Mouse (Mus musculus) kidney, embryonic 16.5 days (tissue): ENCODE results near the gene Eng. TPM values are rescaled to one million over a fixed set of nuclear protein-coding genes. Genes with fewer than 3 reads are reported as not detected.
A peak's percentile ranks its signal among the peaks of the same experiment; 100 is the strongest.

Experiments
- ATAC-seq: fragments of 200-750 bp; cut with Nextera tagmentation; 2 replicates; pipeline ENCODE4 v1.8.0; 2017; ENCODE audit warnings: moderate TSS enrichment; ENCODE audit not compliant: low FRiP score, low TSS enrichment
- H3K27ac ChIP-seq: fragments of 300-500 bp; sonication (generic); 2 replicates; pipeline ENCODE4 v1.5.1; 2014; ENCODE audit warnings: low read length
- H3K27me3 ChIP-seq: fragments of 300-500 bp; sonication (generic); 2 replicates; pipeline ENCODE4 v1.6.1; 2014; ENCODE audit warnings: low read length, control low read depth, mixed read lengths; ENCODE audit not compliant: insufficient read depth
- H3K36me3 ChIP-seq: fragments of 300-500 bp; sonication (generic); 2 replicates; pipeline ENCODE4 v1.6.1; 2014; ENCODE audit warnings: low read length, control low read depth, mixed read lengths; ENCODE audit not compliant: insufficient read depth
- H3K4me1 ChIP-seq: fragments of 300-500 bp; sonication (generic); 2 replicates; pipeline ENCODE4 v1.6.1; 2014; ENCODE audit warnings: low read length, control low read depth, mixed read lengths; ENCODE audit not compliant: insufficient read depth
- H3K4me2 ChIP-seq: fragments of 300-500 bp; sonication (generic); replicated peaks from 2 replicates; pipeline ENCODE4 v1.6.1; 2014; ENCODE audit warnings: low read depth, low read length
- H3K4me3 ChIP-seq: fragments of 300-500 bp; sonication (generic); 2 replicates; pipeline ENCODE4 v1.5.1; 2014; ENCODE audit warnings: mild to moderate bottlenecking, low read length
- H3K9ac ChIP-seq: fragments of 300-500 bp; sonication (generic); replicated peaks from 2 replicates; pipeline ENCODE4 v1.6.1; 2014; ENCODE audit warnings: low read length
- H3K9me3 ChIP-seq: fragments of 300-500 bp; sonication (generic); 2 replicates; pipeline ENCODE4 v1.6.1; 2016; ENCODE audit warnings: low read length, control low read depth
- WGBS: fragments of 180-500 bp; shearing (Covaris S2); extraction: QIAGEN DNeasy Blood & Tissue Kit; methylation state at CpG from one replicate; pipeline ENCODE4 v1.1.7; 2014; 5-methylcytosine and 5-hydroxymethylcytosine counted together
- polyA plus RNA-seq: library from polyadenylated mRNA; unstranded; fragments of >200 nt; fragmentation: Nextera tagmentation; extraction: Ambion mirVana; gene quantifications from 2 replicates; pipeline ENCODE4 v1.2.1, GENCODE M21; 2015

Gene Eng
- polyA plus RNA-seq = 93.6 and 98.7 TPM in 2 replicates

DNA sequence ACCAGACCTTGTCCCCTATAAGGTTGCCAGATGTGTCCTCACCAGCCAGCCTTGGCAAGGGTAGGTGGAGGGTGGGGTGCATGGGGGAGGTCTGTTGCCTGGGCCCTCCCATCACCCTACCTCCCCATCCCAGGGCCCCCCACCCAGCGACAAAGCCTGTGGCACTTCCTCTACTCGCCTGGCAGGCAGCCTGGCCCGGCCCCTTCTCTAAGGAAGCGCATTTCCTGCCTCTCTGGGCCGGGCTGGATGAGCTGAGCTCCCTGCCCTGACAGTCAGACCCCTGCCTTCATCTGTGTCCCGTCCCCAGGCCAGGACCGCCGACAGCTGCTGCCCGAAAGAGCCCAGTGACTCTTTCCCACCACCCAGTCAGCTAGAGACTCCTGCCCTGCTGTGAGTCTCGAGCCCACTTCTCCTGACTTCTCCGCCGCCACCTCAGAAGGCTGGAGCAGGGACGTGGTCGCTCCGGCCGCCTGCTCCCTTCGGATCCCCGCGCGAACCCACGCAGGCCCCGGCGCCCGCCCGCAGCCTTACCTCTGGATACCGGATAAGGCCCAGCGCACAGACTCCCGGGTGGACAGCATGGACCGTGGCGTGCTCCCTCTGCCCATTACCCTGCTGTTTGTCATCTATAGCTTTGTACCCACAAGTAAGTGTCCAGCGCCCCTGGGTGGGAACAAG, at the start of gene Eng:
Eng (plus strand) TSS at position 217 of the 678 bp plus-strand sequence.
- Histone ChIP-seq H3K27ac (peak within 1 kb of the TSS; percentile 63), H3K4me2 (peak within 1 kb of the TSS; percentile 36), H3K36me3 (no peaks in the 10 kb centered on the region), H3K4me3 (peak within 1 kb of the TSS; percentile 49), H3K4me1 (peaks cover 19% of the 10 kb centered on the region), H3K27me3 (no peaks in the 10 kb centered on the region), H3K9ac (peak within 1 kb of the TSS; percentile 67), H3K9me3 (no peaks in the 10 kb centered on the region)
- WGBS = 65% methylated on average over 31 of the region's 31 CpGs
- ATAC-seq = peak; percentile 64

DNA sequence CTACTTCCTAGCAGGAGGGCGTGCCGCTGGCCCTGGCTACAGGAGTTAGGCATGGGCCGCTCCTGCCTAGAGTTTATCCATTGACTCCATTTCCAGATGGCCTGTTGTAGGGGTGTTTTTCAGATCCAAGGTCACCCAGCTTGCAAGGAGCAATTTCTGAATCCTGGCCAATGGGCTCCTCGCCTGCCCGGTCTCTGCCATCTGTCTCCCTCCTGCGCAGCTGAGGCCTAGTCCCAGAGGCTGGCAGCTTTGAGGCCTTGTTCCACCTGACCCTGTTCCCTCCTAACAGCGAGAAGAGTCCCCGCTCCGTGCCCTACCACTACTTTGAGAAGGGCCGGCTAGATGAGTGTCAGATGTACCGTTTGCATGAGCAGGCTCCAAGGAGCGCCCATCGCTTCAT, 49.7 kb upstream of the Eng start:
- no peak overlapping the region for H3K27ac ChIP-seq
- H3K36me3 ChIP-seq = 0 out of 2 replicates have a peak, but pooled peaks cover 2% of the 10 kb centered on the region
- 91% methylated on average over 13 of the region's 13 CpGs for WGBS
- H3K4me1 ChIP-seq = peaks cover 4% of the 10 kb centered on the region; the same call in 1 of the 2 replicates
- H3K9me3 ChIP-seq = no peaks in the 10 kb centered on the region
- no peaks in the 10 kb centered on the region for H3K27me3 ChIP-seq
- H3K4me3 ChIP-seq = no peak overlapping the region
- no peak overlapping the region for H3K4me2 ChIP-seq
- H3K9ac ChIP-seq = no peak overlapping the region
- no peak for ATAC-seq

DNA sequence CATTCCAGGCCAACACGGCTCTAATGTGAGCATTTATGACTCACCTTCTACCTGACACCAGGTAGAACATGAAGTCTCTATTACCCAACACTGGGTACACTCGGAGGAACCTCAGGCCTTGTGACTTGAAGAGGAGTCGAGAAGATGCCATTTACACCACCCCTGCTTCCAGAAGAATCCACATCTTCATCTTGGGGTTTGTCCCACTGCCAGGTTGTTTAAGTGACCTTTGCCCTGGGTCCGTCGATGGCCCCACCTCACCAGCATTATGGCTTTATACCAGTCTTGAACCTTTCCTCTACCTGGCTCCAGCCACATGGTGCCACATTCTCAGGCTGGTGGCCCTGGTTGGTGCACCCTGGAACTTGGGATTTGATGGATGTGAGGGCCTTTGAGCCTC, 49.1 kb upstream of the Eng start:
- WGBS = 85% methylated on average over 5 of the region's 5 CpGs
- Histone ChIP-seq H3K9ac (no peak overlapping the region), H3K27ac (no peak overlapping the region), H3K9me3 (no peaks in the 10 kb centered on the region), H3K36me3 (0 out of 2 replicates have a peak, but pooled peaks cover 2% of the 10 kb centered on the region), H3K4me3 (no peak overlapping the region), H3K4me2 (no peak overlapping the region), H3K27me3 (no peaks in the 10 kb centered on the region), H3K4me1 (peaks cover 4% of the 10 kb centered on the region)
- ATAC-seq = no peak

DNA sequence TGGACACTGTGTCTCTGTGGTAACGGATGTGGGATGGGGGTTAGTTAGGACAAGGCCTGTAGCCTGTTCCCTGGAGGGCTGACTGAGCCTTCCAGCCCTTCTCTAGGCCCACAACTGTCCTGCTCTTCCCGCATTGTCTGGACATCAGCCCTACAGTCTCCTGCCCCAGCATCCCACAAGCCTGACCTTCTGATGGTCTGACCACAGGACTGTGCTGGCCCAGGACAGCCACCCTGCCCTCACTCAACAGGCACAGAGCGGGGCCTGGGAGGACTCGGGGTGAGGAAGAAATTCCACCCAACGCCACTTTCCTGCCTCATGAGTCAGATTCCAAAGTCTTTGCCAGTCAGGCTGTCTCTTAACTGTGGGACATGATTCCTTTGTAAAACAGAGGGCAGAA, 48.7 kb upstream of the Eng start:
- Histone ChIP-seq H3K4me3 (no peak overlapping the region), H3K27ac (no peak overlapping the region), H3K4me1 (peaks cover 9% of the 10 kb centered on the region), H3K4me2 (no peak overlapping the region), H3K9me3 (no peaks in the 10 kb centered on the region), H3K9ac (no peak overlapping the region), H3K27me3 (no peaks in the 10 kb centered on the region), H3K36me3 (0 out of 2 replicates have a peak, but pooled peaks cover 2% of the 10 kb centered on the region)
- no peak for ATAC-seq
- 89% methylated on average over 5 of the region's 5 CpGs for WGBS

DNA sequence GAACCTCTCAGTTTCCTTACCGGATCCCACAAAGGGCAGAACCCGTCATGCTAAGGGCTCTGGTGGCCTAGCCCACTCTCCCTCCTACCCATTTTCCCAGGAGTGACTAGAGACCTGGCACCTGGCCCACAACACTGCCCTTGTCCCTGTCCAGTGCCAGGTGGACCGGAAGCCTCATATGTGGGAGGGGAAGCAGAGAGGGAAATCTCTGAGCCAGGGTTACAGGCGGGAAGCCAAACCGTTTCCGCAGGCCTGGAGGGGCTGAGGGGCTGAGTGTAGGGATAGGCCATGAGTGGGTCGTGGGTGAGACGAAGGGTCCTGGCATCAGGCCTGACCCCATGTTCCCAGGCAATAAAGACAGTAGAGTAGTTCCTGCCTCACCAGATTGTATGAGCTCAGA, 47.9 kb upstream of the Eng start:
- Histone ChIP-seq H3K4me2 (no peak overlapping the region), H3K27me3 (no peaks in the 10 kb centered on the region), H3K9ac (no peak overlapping the region), H3K9me3 (no peaks in the 10 kb centered on the region), H3K27ac (no peak overlapping the region), H3K4me3 (no peak overlapping the region), H3K4me1 (peaks cover 9% of the 10 kb centered on the region), H3K36me3 (0 out of 2 replicates have a peak, but pooled peaks cover 2% of the 10 kb centered on the region)
- WGBS = 61% methylated on average over 8 of the region's 8 CpGs
- ATAC-seq = no peak

DNA sequence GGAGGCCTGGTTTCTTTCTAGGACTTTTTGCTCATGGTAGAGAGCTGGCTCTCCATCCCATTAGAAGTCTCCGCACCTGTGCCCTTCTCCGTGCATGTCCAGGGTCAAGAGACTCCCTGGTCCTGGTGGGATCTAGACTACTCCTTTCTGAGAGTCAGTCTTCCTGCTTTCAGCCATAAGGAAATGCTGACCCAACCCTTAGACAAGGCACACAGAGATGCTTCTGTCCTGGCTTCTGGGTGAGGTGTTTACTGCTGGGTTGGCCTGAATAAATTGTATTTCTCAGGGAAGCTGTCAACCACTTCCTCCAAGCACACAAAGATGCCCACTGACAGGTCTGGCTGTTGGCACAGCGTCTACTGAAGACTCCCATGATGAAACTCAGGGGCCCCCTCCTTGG, 47.0 kb upstream of the Eng start, which contains the start of gene St6galnac6:
St6galnac6 (plus strand) TSS at position 301 of the 400 bp plus-strand sequence.
- no peak within 1 kb of the TSS for H3K27ac ChIP-seq
- H3K36me3 ChIP-seq = no peaks in the 10 kb centered on the region
- H3K4me3 ChIP-seq = no peak within 1 kb of the TSS
- peaks cover 9% of the 10 kb centered on the region for H3K4me1 ChIP-seq
- no peak for ATAC-seq
- H3K27me3 ChIP-seq = no peaks in the 10 kb centered on the region
- no peak within 1 kb of the TSS for H3K4me2 ChIP-seq
- WGBS = 95% methylated on average over 3 of the region's 3 CpGs
- H3K9ac ChIP-seq = no peak within 1 kb of the TSS
- H3K9me3 ChIP-seq = no peaks in the 10 kb centered on the region

DNA sequence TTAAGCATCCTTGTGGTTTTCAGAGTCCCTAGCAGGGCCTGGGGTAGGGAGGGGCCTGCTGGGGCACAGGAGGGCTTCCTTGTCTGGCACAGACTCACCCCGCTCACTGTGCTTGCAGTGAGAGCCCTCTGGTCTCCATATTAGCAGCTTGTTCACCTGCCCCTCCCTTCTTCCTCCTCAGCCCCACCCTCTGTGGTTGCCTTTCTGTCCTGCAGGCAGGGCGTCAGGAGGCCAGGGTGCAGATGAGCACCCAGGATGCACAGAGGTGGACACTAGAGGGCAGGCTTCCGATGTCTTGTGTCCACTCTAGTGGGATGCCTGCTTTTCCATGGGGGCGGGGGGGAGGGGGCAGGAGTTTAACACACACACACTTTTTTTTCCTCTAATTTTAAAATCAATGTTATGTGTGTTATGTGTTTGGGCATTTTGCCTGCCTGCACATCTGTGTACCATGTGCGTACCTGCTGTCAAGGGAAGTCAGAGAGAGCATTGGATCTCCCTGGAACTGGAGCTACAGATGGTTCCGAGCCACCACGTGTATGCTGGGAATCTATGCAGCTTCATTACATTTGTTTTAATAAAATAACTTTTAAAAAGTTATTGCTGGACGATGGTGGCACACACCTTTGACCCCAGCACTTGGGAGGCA, 44.9 kb upstream of the Eng start:
- Histone ChIP-seq H3K4me2 (no peak overlapping the region), H3K4me3 (no peak overlapping the region), H3K9me3 (no peaks in the 10 kb centered on the region), H3K9ac (no peak overlapping the region), H3K4me1 (peaks cover 9% of the 10 kb centered on the region), H3K36me3 (no peaks in the 10 kb centered on the region), H3K27me3 (no peaks in the 10 kb centered on the region), H3K27ac (no peak overlapping the region)
- ATAC-seq = peak; percentile 57; the same call in 1 of the 2 replicates
- 44% methylated on average over 8 of the region's 8 CpGs for WGBS

DNA sequence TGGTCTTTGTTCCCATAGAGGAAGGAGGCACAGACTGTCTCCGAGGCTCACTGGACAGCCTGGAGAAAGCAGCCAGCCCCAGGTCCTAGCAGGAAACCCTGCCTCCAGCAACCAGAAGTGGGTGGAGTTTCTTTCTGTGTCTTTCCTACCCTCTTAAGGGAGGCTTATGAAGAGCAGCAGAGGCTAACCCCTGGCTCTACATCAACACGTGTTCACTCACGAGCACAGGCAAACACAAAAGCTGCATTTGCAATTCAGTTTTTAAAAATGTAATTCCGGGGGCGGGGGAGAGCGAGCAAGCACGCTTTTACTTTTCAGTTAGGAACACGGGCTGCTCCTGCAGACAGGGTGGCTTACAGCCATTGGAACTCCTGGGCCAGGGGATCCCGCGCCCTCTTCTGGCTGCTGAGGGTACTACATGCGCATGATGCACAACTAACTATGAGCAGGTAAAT, 43.8 kb upstream of the Eng start:
- no peaks in the 10 kb centered on the region for H3K36me3 ChIP-seq
- H3K4me1 ChIP-seq = peaks cover 14% of the 10 kb centered on the region
- H3K27ac ChIP-seq = peak overlapping the region; percentile 73
- WGBS = 0% methylated on average over 11 of the region's 11 CpGs
- peak; percentile 76 for ATAC-seq
- H3K4me3 ChIP-seq = peak overlapping the region; percentile 47
- H3K9me3 ChIP-seq = no peaks in the 10 kb centered on the region
- H3K27me3 ChIP-seq = no peaks in the 10 kb centered on the region
- peak overlapping the region; percentile 42 for H3K9ac ChIP-seq
- peak overlapping the region; percentile 54 for H3K4me2 ChIP-seq

DNA sequence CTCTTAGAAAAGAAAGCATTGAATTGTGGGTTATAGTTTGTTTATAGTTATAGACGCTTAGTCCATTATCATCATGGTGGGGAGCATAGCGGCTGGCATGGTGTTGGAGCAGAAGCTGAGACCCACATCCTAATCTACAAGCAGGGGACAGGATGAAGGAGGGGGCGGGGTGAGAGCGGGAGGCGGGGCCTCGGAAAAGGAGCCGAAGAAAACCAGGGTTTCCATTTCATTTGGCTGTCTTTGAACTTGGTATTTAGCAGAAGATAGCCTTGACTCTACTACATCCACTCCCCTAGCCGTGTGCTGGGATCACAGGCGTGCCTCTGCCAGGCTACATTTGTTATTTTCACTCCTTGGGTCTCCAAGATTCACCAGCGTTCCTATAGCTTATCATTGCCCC, 41.8 kb upstream of the Eng start:
- no peak for ATAC-seq
- H3K36me3 ChIP-seq = no peaks in the 10 kb centered on the region
- no peak overlapping the region for H3K4me2 ChIP-seq
- 43% methylated on average over 10 of the region's 10 CpGs for WGBS
- H3K27ac ChIP-seq = no peak overlapping the region
- peaks cover 29% of the 10 kb centered on the region for H3K4me1 ChIP-seq
- H3K27me3 ChIP-seq = no peaks in the 10 kb centered on the region
- no peaks in the 10 kb centered on the region for H3K9me3 ChIP-seq
- no peak overlapping the region for H3K4me3 ChIP-seq
- no peak overlapping the region for H3K9ac ChIP-seq
